Mouse (Mus musculus) spleen, postnatal 36 days (tissue): ENCODE measurements around the gene Muc3a.
A peak's percentile ranks its signal among the peaks of the same experiment; 100 is the strongest.

Source experiments
- DNase-seq, 2 experiments: peaks; one replicate each; pipeline ENCODE4 v3.0.0; 2022; ENCODE audit warnings: low spot score in 2 of 2, mixed read lengths in 1 of 2

Gene Muc3a

GRCm38 (mm10) chr5:137212289-137212688 lies at the start of gene Muc3a:
Gene Muc3a (minus strand): TSS chr5:137212389.
- no peak for DNase-seq

DNA sequence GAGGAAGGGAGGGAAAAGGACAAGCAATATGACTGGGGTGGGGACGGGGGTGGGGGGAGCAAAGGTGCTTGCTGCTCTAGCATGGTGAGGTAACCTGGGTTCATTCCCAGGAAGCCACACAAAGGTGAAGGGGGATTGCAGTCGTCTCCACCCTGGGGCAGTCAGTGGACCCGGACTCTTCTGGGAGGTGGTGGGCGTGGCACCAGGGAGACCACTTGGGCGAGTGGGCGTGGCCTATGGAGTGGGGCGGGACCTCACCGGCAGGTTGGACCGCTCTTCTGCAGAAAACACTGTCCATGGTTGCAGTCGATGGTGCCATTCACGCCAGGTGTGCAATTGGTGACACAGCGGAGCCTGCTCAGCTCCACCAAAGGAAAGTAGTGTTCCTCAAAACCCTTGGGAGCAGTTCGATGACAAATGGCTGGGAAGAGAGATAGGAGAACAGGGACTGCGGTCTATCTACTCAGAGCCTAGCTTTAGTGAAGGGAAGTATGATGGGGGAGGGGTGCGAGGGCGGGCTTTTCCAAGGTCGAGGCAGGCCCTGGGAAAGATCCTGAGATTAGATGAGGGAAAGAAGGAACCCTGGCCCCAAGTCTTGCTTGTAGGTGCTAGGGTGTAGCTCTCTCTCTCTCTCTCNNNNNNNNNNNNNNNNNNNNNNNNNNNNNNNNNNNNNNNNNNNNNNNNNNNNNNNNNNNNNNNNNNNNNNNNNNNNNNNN lies 917 bp downstream of the Muc3a start:
- no peak for DNase-seq

DNA sequence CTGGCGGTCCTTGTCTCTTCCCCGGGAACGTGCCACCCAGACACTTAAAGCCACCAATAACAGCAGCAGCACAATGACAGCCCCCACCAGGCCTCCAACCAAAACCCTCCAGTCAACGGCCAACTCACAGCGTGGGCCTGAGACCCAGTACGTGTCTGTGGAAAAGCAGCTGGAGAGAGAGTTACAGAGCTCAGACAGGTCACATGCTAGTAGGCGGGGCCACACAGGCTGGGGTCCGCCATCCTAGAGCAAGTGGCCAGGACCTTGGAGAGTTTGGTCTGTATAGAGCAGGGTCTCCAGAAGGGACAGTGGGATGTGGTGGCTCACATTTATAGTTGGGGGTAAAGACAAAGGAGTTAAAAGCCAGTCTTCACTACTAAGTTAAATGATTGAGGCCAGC lies 1.5 kb downstream of the Muc3a start:
- no peak for DNase-seq

DNA sequence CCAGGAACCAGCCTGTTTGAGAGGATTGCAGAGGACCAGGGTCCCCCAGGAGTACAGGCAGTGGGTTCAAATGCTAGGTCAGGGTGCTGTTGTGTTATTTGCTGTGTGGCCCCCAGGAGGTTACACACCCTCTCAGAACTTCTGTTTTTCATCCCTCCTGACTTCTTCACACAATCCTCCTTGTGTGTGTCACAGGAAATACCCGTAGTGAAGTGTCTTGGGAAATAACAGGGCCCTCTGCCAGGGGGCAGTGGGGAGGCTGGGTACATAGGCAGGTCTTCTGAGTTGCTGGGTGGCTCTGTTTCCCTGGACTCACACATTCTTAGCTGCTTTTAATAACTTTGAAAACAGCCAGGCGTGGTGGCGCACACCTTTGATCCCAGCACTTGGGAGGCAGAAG lies 6.9 kb downstream of the Muc3a start:
- DNase-seq, result no peak

- DNase-seq, result no peak
These were observed 17.6 kb downstream of the Muc3a start for GRCm38 (mm10) chr5:137194488-137195120.

DNA sequence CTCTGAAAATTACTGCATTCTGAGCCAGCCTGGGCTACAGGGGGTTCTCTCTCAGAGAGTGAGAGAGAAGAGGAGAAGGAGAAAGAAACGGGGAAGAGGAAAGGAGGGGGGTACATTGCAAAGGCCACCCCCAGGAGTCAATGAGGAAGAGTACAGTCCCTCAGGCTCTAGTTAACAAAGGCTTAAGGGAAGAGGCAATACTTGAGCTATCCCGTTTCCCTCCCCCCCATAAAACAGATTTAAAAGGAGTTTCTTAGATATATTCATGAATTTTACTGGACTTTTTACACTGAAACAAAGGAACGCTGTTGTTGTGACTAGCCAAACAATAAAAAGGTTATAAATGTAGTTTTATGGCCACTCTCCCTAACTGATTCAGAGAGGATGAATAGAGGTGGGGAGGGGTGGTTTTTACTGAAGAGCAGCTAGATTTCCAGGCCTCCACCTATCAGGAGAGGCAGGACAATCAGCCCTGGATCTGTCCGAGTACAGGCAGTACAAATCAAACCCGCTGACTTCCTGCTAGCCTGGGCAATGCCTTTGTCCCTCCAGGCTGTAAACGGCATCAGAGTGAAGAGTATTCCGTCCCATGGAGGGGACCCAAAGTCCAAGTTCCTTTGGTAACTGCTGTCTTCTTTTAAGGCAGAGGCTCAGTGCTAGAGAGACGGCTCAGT lies 18.8 kb downstream of the Muc3a start:
- DNase-seq, result no peak

DNA sequence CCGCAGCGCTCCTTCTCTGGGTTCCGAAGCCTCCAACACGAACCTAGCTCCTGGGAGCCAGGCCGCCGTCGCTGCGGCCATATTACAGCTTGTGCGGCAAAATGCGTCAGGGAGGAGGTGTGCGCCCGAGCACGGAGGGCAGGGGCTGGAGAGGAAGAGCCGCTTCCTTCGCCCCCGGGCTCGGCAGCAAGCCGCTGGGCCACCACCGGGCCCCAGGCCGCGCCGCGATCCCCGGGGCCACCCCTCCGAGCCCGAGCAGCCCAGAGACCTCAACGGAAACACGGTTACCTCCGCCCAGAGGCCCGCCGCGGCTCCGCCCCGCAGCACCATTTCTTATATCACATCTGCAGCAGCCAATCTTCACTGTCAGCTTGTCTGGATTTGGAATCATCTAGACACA lies 22.9 kb downstream of the Muc3a start:
- peak; percentile 67 to 68 for DNase-seq

GRCm38 (mm10) chr5:137185362-137185761 lies 26.8 kb downstream of the Muc3a start:
- DNase-seq, result no peak

DNA sequence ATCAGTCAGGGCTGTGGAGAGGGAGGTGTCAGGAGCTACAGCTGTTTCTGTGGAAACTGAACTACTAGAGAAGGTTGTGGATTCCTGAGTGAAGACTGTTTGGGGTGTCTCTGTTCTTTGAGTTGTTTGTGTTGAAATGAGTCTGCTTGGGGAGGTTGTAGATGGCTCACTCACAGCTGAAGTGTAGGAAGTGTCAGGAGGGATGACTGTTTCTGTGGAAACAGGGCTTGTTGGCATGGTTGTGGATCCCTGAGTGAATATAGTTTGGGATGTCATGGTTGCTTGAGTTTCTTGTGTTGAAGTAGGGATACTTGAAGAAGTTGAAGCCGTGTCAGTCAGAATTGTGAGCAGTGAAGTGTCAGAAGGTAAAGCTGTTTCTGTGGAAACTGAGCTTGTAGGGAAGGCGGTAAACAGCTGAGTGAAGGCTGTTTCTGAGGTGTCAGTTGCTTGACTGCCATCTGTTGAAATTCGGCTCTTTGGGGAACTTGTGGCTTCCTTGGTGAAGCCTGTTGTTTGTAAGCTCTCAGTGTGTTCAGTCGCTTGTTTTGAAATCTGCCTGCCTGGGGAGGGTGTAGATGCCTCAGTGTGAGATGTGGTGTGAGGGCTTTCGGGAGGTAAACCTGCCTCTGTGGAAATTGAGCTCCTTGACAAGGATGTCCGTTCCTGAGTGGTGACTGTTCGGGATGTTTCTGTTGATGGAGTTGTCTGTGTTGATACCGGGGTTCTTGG lies 32.4 kb downstream of the Muc3a start:
- DNase-seq, result peak; percentile 38 to 49

DNA sequence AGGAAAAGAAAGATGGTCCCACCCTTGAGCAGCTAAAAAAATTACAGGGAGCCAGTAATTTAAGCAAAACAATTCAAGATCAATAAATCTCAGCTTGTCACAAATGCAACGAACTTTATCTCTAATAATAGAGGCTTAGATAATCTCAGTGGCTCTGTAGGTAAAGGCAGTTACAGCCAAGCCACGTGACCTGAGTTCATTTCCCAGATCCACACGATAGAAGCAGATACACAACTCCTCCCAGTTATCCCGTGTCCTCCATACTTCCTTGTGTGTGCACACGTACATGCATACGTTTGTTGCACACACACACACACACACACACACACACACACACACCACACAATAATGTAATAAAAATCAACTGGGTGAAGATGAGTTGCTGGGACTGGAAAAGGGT lies 38.2 kb downstream of the Muc3a start:
- no peak for DNase-seq

- DNase-seq, result no peak
These were observed 39.6 kb downstream of the Muc3a start for GRCm38 (mm10) chr5:137172591-137172990.

DNA sequence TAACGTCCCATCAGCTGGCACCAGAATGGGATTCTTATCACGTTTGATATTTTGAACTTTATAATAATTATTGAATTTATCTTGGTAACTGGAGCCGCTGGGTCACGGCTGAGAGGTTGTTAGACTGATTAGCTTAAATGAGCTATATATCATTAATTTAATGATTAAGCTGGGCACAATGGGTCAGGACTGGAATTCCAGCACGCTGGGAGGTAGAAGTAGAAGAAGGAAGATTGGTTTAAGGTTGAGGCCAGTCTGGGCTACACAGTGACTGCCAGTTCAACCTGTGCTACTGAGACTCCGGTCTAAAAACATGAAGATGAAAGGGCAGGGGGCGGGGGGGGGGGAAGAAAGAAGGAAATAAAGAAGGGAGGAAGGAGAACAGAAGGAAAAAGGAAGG lies 40.7 kb downstream of the Muc3a start:
- no peak for DNase-seq

DNA sequence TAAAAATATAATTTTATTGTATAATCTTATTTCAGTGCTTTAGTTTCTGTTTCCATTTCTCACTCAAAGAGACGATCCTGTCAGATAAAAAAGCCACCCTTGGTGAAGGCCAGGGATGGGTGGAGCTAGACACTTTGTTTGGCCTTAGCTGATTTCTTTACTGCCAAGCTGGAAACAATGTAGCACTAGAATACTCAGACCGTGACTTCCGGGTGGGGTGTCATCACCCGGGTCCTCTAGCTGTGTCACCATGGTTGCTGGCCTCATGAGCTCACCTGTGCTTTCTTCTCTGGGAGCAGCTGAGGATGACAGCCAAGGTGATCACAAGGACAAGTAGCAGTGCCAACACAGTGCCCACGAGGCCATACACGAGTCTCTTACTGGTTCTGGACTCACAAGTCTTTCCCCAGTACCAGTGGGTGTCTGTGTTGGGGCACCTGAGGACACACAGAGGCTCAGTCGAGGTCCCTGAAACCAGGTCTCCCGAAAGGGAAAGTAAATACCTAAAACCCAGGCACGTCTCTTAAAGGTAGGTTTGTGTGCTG lies 41.3 kb downstream of the Muc3a start:
- DNase-seq, result no peak

DNA sequence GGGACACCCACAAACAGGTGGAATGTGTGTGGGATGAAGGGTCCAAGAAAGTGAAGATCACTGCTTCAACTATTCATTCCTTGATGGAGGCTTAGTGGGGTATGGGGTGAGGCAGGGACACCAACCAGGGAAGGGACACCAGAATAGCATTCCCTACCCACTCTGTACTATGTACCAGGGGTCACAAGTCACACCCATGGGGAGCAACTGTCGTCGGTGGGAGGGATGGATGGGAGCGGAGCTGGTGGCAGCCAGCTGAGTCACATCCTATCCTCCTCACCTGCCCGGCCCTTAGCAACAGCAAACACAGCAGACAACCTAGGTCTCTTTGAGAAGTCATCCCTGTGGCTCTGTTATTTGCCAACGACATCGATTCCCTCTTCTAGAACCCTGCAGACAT lies 44.6 kb downstream of the Muc3a start:
- no peak for DNase-seq

- DNase-seq, result no peak
These were observed 46.2 kb downstream of the Muc3a start for GRCm38 (mm10) chr5:137166012-137166411.

GRCm38 (mm10) chr5:137161853-137162252 lies 50.3 kb downstream of the Muc3a start:
- DNase-seq, result no peak

- DNase-seq, result peak; percentile 58 to 61
These were observed 52.7 kb downstream of the Muc3a start for GRCm38 (mm10) chr5:137159461-137159860.
